Mouse (Mus musculus) ES-E14 (cell line): ENCODE measurements at regions not wholly inside any gene's neighbourhood (a gene's known extent, or its start where the extent isn't known, plus 50 kb on each side); places are given as distances from the start of the nearest gene placed in this dataset.
A peak's percentile ranks its signal among the peaks of the same experiment; 100 is the strongest.

ENCODE experiments used
- DNase-seq: peaks from one replicate; pipeline ENCODE4 v3.0.0-alpha.2; 2013; ENCODE audit warnings: low read depth, low spot score
- H3K27ac ChIP-seq: 2 replicates; pipeline ENCODE4 v1.5.1; 2012; ENCODE audit warnings: low read depth, mild to moderate bottlenecking, low read length, moderate library complexity, mixed read lengths; ENCODE audit not compliant: poor library complexity, insufficient read depth, severe bottlenecking
- H3K36me3 ChIP-seq: 2 replicates; pipeline ENCODE4 v1.6.1; 2012; ENCODE audit warnings: mild to moderate bottlenecking, low read length, moderate library complexity, mixed read lengths; ENCODE audit not compliant: control insufficient read depth, poor library complexity, insufficient read depth, severe bottlenecking
- H3K4me1 ChIP-seq, 2 experiments: fragments of 150-350 bp in 1 of 2; sonication (generic) in 1 of 2; 2 replicates each; pipeline ENCODE4 v1.6.1; 2012; ENCODE audit warnings: low read length in 2 of 2, mild to moderate bottlenecking in 1 of 2, mixed read lengths in 1 of 2; ENCODE audit not compliant: control insufficient read depth in 2 of 2, insufficient read depth in 2 of 2, poor library complexity in 1 of 2
- H3K4me3 ChIP-seq, 2 experiments: fragments of 150-350 bp in 1 of 2; sonication (generic) in 1 of 2; 2 replicates each; pipeline ENCODE4 v1.5.1; 2012; ENCODE audit warnings: low read length in 2 of 2, low read depth in 1 of 2, mild to moderate bottlenecking in 1 of 2, mixed read lengths in 1 of 2; ENCODE audit not compliant: insufficient read depth in 1 of 2, poor library complexity in 1 of 2, severe bottlenecking in 1 of 2
- H3K9ac ChIP-seq: 2 replicates; pipeline ENCODE4 v1.6.1; 2012; ENCODE audit warnings: low read depth, mild to moderate bottlenecking, low read length, mixed read lengths; ENCODE audit not compliant: poor library complexity, insufficient read depth, severe bottlenecking
- H3K9me3 ChIP-seq: fragments of 150-350 bp; sonication (generic); 2 replicates; pipeline ENCODE4 v1.6.1; 2012; ENCODE audit warnings: low read depth, mild to moderate bottlenecking, low read length; ENCODE audit not compliant: control insufficient read depth, insufficient read depth
- CHD2 ChIP-seq: IDR thresholded peaks from 2 replicates; pipeline ENCODE4 v1.6.1; 2014; ENCODE audit warnings: mild to moderate bottlenecking, low read depth, low read length, inconsistent platforms
- HCFC1 ChIP-seq: IDR thresholded peaks from 2 replicates; pipeline ENCODE4 v1.6.1; 2012; ENCODE audit warnings: low read length, inconsistent platforms, borderline replicate concordance; ENCODE audit not compliant: insufficient read depth
- MAFK ChIP-seq: IDR thresholded peaks from 2 replicates; pipeline ENCODE4 v1.6.1; 2014; ENCODE audit warnings: mild to moderate bottlenecking, low read depth, low read length, inconsistent platforms; ENCODE audit not compliant: insufficient read depth
- ZC3H11A ChIP-seq: IDR thresholded peaks from 2 replicates; pipeline ENCODE4 v1.6.1; 2012; ENCODE audit warnings: low read depth, mild to moderate bottlenecking, inconsistent platforms, low read length, borderline replicate concordance
- ZNF384 ChIP-seq: IDR thresholded peaks from 2 replicates; pipeline ENCODE4 v1.6.1; 2012; ENCODE audit warnings: low read depth, low read length, inconsistent platforms
- in situ Hi-C, 2 experiments: fragments of 600-800 bp; cut with MboI; formaldehyde crosslinking; loops; one replicate each; pipeline ENCODE4 v1.15.1; 2025; ENCODE audit warnings: low sequenced_read_pairs in 2 of 2, inconsistent platforms in 1 of 2; ENCODE audit not compliant: unreplicated experiment in 2 of 2

DNA sequence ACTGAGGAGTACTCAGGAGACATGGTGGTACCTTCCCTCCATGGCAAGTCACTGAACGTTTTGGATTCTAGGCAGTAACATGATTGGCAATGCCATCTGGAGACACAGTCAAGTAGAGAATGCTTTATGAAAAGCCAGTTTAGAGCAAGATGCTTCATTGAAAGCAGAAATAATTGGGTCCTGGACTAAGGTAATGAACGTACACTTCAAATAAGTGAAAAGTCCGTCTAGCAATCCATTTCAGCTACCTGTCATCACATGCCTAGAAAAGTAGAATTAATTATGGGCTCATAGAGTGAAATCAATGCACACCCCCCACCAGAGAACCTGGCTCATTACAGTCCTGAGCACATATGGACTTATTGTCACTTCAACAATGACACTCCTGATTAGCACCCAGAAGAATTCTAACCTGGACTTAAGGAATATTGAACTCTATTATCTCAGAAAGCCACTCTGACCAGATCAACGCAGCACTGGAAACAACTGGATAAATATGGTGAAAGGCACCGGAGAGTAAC lies 263.8 kb downstream of the Dcdc2c start:
- no peak for TF ChIP-seq CHD2
- TF ChIP-seq ZC3H11A, result no peak
- TF ChIP-seq MAFK, result no peak
- TF ChIP-seq ZNF384, result no peak
- TF ChIP-seq HCFC1, result no peak
- in situ Hi-C loops, result no loop called here
- Histone ChIP-seq H3K9ac (no peak overlapping the region), H3K36me3 (no peaks in the 10 kb centered on the region), H3K4me1 (no peaks in the 10 kb centered on the region), H3K27ac (no peak overlapping the region), H3K9me3 (no peaks in the 10 kb centered on the region), H3K4me3 (no peak overlapping the region)
- no peak for DNase-seq

- no peaks in the 10 kb centered on the region for H3K36me3 ChIP-seq
- H3K4me3 ChIP-seq, result no peak overlapping the region
- no peak for DNase-seq
- TF ChIP-seq CHD2 (no peak), ZC3H11A (no peak), MAFK (no peak), HCFC1 (no peak), ZNF384 (no peak)
- H3K9ac ChIP-seq, result no peak overlapping the region
- no peak overlapping the region for H3K27ac ChIP-seq
- in situ Hi-C loops, result no loop called here
- H3K4me1 ChIP-seq, result no peaks in the 10 kb centered on the region
- H3K9me3 ChIP-seq, result no peaks in the 10 kb centered on the region
Observed at GRCm38 (mm10) chr12:28255524-28255923, 296.7 kb downstream of the Dcdc2c start.

DNA sequence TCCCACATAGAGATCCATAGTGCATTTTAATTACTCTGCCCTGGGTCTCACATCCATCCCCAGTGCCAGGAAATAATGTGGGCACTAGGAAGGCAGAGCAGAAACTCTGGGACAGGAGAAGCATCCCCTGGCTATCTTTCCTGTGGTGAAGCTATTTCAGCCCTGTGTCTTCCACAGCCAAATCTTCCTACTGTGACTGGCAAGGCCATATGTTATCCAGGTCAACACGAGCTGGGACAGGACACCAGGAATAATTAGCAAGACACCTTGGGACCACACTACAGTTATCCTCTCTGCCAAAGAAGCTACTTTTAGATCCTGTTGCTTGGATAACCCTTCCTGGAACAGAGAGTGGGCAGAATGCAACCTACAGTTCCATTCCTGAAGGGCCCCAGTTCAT lies 301.7 kb downstream of the Dcdc2c start:
- H3K9me3 ChIP-seq, result no peaks in the 10 kb centered on the region
- H3K4me3 ChIP-seq, result no peak overlapping the region
- no peak for TF ChIP-seq HCFC1
- no peak for TF ChIP-seq MAFK
- no peak for TF ChIP-seq ZNF384
- no peak for TF ChIP-seq ZC3H11A
- TF ChIP-seq CHD2, result no peak
- no peak for DNase-seq
- no peak overlapping the region for H3K9ac ChIP-seq
- in situ Hi-C loops, result no loop called here
- no peaks in the 10 kb centered on the region for H3K4me1 ChIP-seq
- H3K36me3 ChIP-seq, result no peaks in the 10 kb centered on the region
- H3K27ac ChIP-seq, result no peak overlapping the region

DNA sequence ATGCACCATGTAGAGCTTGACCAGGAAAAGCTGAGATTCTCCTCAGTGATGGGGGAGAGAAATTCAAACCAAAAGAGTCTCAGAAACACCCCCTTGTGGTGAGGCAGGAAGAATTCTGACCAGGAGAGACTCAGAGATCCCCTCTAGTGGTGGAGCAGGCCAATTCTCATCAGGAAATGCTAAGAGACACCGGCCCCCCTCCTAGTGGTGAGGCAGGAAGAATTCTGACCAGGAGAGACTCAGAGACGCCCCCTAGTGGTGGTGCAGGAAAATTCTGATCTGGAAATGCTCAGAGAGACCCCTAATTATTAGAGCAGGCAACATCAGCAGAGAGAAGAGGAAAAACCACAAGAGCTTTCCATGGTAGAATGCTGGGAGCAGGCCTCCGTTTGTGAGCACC lies 303.4 kb downstream of the Dcdc2c start:
- Histone ChIP-seq H3K9ac (no peak overlapping the region), H3K4me3 (no peak overlapping the region), H3K4me1 (no peaks in the 10 kb centered on the region), H3K27ac (no peak overlapping the region), H3K9me3 (no peaks in the 10 kb centered on the region), H3K36me3 (no peaks in the 10 kb centered on the region)
- TF ChIP-seq CHD2 (no peak), ZC3H11A (peak; percentile 40; the same call in 1 of the 2 replicates)
- in situ Hi-C loops, result no loop called here
- peak; percentile 17 for DNase-seq

DNA sequence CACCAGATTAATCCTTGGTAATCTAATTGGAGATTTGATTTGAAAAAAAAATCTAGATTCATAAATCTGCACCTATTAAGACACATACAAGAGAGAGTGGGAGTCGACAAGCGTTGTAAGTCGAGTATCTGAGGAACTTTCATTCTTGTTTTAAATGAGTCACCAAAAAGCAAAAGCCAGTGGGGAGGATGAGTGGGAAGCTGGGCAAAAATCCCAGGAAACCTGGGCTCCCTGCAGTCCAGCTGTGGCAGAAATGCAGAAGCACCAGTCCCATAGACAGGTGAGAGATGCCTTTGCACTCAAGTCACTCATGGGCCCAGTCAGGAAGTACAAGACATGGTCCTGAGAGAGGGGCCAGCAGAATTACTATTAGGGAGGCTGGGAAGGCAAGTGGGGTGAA lies 303.9 kb downstream of the Dcdc2c start:
- Histone ChIP-seq H3K9ac (no peak overlapping the region), H3K4me1 (no peaks in the 10 kb centered on the region), H3K27ac (no peak overlapping the region), H3K4me3 (no peak overlapping the region), H3K9me3 (no peaks in the 10 kb centered on the region), H3K36me3 (no peaks in the 10 kb centered on the region)
- TF ChIP-seq MAFK, result no peak
- TF ChIP-seq HCFC1, result no peak
- TF ChIP-seq ZC3H11A, result no peak
- no peak for TF ChIP-seq ZNF384
- TF ChIP-seq CHD2, result no peak
- in situ Hi-C loops, result no loop called here
- no peak for DNase-seq
